Mouse (Mus musculus) left cerebral cortex, adult 2 months (tissue): ENCODE results near the gene Cars2. TPM values are rescaled to one million over a fixed set of nuclear protein-coding genes. Genes with fewer than 3 reads are reported as not detected.
"Not testable (repeated sequence)": the region's sequence is repeated elsewhere in the genome, so short reads cannot be mapped to it uniquely, and the experiment has no call there.

Experiments used
- DNase-seq, 2 experiments: peaks; one replicate each; pipeline ENCODE4 v3.0.0; 2021 to 2022; ENCODE audit warnings: low spot score in 2 of 2, mixed read lengths in 1 of 2; ENCODE audit errors: extremely low spot score in 1 of 2
- H3K27ac ChIP-seq: fragments of 200-600 bp; 2 replicates; pipeline ENCODE4 v1.8.1; 2022
- H3K4me3 ChIP-seq: fragments of 200-600 bp; 2 replicates; pipeline ENCODE4 v1.8.1; 2022
- CTCF ChIP-seq: fragments of 200-600 bp; IDR thresholded peaks from 2 replicates; pipeline ENCODE4 v1.8.1; 2022; ENCODE audit warnings: antibody characterized with exemption, mild to moderate bottlenecking, moderate library complexity
- intact Hi-C: fragments of 180-260 bp; cut with DNase I; formaldehyde crosslinking; loops from one replicate; pipeline ENCODE4 v1.15.1; 2025
- total RNA-seq, 2 experiments: library from RNA; stranded (reverse); gene quantifications; 2 replicates each; pipeline ENCODE4 v1.2.3; 2021

Gene Cars2
- total RNA-seq, 2 experiments from 2014 or later: 20.5 to 22.4 TPM

DNA sequence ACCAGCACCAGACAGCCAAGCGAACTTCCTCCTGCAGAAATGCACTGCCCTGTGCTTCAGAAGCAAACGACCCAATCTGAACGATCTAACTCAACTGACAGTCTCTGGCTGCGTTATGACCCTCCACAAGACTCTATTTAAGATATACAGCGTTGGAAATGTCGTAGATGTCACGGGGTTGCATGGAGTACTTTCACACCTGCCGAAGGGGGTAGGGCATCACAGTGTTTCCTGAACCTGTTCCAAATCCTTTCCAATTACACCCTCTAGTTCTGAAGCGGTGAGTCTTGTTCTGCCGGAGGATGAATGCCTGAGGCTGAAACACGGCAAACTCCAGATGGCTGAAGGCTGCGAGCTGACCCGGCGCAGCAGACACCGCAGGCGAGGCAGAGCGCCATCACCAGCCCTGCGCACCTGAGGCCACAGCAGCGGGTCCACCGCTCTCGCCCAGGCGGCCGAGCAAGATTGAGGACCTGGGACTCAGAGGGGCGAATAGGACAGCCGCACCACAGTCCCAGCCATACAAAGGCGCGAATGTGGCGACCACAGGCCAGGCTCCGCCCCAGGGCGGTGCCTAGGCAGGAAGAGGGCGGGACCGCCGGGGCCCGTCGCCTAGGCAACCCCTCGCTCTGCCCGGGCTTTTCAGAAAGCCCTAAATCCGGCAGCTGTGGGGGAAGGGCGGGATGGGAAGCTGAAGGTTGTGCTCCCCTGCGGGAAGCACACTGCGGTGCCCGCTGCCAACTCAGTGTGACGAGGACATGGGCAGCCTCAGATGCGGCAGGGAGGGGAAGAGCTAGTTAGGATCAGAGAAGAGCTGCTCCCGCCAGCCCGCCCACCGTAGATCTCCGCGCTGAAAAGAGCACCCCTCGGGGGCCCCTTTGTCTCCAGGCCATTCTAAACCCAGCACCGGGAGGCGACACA lies 4.5 kb upstream of the Cars2 start, which contains the start of gene Ing1:
Gene Ing1, plus strand, starts transcription at position 773 of the 921 bp plus-strand sequence.
- no peak for TF ChIP-seq CTCF
- Histone ChIP-seq H3K27ac (peak within 1 kb of the TSS; percentile 98), H3K4me3 (peak within 1 kb of the TSS; percentile 97)
- DNase-seq: peak; percentile 92 to 94
- intact Hi-C loops: loop anchor here (1.0 to 10.0 kb wide), 5 partner anchors 58 to 1580 kb away; partner anchors contain the start of genes 1700016D06Rik, Abhd13, Ankrd10 and Lig4

DNA sequence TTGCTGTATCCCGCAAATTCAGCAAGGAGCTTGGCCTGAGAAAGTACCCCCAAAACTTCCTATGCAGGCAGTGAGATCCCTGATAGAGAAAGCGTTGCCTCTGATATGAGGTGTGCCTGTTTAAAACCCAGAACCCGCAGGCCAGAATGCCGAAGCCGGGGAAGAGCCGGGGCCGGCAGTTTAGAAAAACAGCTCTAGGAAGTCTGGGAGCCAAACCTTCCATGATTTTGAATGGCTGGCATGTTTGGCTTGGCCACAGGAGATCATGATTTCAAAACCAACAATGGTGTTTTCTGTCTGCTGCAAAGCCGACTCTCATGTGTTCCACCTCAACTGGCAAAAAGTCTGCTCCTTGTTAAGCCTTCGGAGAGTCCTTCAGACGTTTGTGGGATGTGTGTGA lies 1.8 kb upstream of the Cars2 start:
- no peak overlapping the region for H3K27ac ChIP-seq
- intact Hi-C loops: loop anchor here (10.0 kb wide), 1 partner anchor 1578 kb away; the partner anchor contains the start of genes Abhd13 and Lig4
- no peak overlapping the region for H3K4me3 ChIP-seq
- TF ChIP-seq CTCF: no peak
- no peak for DNase-seq

DNA sequence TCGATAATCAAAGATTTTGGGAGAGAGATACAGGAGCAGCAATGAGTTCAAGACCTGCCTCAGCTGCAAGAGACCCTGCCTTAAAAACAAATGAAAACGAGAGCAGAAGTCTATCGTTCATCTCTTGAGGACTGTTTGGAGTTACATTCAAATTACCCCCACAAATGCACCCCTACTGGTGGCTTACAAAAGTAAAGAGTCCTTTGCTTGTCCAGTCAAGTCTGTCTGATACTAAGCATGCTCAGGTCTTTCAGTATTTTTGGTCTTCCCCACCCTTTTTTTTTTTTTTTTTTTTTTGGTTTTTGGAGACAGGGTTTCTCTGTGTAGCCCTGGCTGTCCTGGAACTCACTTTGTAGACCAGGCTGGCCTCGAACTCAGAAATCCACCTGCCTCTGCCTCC lies 914 bp upstream of the Cars2 start:
- intact Hi-C loops: loop anchor here (10.0 kb wide), 1 partner anchor 1577 kb away; the partner anchor contains the start of genes Abhd13 and Lig4

DNA sequence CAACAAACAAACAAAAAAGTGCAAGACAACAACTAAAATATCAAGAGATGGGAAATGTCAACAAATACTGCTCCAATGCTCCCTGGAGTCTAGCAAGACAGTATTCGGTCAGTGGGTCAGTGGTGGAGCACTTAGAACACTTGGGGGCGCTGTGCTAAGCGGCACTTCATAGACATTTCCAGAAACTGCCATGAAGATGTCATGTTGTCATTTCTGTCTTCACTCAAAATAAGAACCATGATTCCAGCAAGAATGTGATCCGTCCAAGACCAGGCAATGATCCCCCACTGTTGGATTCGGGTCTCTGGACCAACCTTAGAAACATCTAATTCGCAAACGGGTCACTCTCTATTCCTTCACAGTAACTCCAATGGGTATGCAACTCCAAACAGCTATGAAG lies 877 bp downstream of the Cars2 start:
- intact Hi-C loops: loop anchor here (10.0 kb wide), 1 partner anchor 1575 kb away; the partner anchor contains the start of genes Abhd13 and Lig4
- TF ChIP-seq CTCF: peak; percentile 59
- no peak overlapping the region for H3K27ac ChIP-seq
- no peak for DNase-seq
- H3K4me3 ChIP-seq: peak overlapping the region; percentile 72

More for the DNA sequence above, 914 bp upstream of the Cars2 start:
- H3K4me3 ChIP-seq, H3K27ac ChIP-seq, DNase-seq: not testable (repeated sequence)

DNA sequence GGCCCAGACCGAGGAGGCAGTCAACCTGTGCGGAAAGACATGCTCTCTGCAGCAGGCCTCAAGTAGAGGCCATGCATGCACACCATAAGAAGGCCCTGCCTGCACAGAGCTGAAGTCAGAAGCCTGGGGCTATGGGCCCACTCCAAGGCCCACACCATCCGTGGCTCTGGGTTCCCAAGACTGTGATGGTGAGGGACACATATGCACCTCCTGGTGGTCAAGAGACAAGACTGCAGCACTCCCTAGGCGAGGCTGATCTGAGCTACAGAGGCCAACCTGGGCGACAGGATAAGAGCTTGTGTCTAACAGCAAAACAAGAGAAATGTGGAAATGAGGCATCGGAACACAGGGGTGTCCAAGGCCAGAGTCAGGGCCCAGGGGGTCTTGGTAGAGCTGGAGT lies 3.5 kb downstream of the Cars2 start:
- Histone ChIP-seq H3K4me3 (no peak overlapping the region), H3K27ac (no peak overlapping the region)
- peak; percentile 26; the same call in 1 of the 2 replicates for TF ChIP-seq CTCF
- intact Hi-C loops: no loop called here
- no peak for DNase-seq

DNA sequence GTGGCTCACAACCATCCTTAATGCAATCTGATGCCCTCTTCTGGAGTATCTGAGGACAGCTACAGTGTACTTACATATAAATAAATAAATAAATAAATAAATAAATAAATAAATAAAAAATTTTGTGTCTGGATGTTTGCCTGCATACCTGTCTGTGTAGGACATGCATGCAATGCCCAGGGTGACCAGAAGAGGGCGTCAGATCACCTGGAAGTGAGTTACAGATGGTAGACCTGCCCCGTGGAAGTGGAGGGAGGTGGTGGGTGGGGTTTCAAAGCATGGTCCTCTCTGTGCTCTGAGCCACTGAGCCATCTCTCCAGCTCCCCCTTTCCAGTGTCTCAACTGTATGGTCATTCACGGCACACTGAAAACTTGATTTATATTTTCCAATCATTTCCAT lies 6.2 kb downstream of the Cars2 start:
- intact Hi-C loops: loop anchor here (5.0 kb wide), 1 partner anchor 158 kb away; the partner anchor contains the start of gene 1700016D06Rik
- H3K4me3 ChIP-seq: no peak overlapping the region
- H3K27ac ChIP-seq: no peak overlapping the region
- DNase-seq: peak in 1 of 2 experiments; percentile 52
- TF ChIP-seq CTCF: peak; percentile 56

DNA sequence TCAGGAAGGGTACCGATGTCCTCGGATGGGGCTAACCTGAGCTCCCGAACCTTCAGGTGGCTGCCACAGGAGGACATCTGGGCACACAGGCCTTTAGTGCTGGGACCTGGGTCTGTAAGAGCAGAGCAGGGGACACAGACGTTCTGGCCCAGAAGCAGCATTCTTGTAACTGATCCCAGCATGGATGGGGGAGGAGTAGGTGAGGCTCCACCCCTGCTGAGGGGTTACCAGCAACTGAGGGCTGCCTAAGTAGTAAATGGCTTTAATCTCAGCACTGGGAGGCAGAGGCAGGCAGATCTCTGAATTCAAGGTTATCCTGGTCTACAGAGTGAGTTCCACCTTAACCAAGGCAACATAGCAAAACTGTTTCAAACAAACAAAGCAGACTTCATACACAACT lies 7.7 kb downstream of the Cars2 start:
- intact Hi-C loops: loop anchor here (5.0 kb wide), 1 partner anchor 159 kb away; the partner anchor contains the start of gene 1700016D06Rik
- no peak overlapping the region for H3K27ac ChIP-seq

DNA sequence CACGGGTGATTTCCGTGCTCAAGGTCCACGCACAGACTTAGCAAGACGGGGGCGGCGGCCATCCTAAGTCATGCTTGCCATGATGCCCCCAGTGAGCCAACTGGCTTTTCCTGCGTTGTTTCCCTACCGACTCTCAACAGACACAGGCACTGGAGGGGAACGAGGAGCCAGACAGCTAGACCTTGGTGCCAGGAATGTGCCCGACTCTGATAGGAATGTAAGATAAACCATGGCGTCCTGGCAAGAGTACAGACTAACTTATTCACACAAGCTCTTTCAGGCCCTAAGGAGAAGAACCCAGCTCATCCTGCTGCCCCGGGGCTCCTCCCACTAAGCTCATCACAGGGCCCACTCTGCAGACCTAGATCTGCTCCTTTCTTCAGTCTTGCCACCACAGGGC lies 8.6 kb downstream of the Cars2 start:
- DNase-seq: no peak
- intact Hi-C loops: loop anchor here (5.0 kb wide), 1 partner anchor 160 kb away; the partner anchor contains the start of gene 1700016D06Rik
- no peak for TF ChIP-seq CTCF

More for the DNA sequence above, 7.7 kb downstream of the Cars2 start:
- DNase-seq: no peak
- no peak overlapping the region for H3K4me3 ChIP-seq
- TF ChIP-seq CTCF: no peak

DNA sequence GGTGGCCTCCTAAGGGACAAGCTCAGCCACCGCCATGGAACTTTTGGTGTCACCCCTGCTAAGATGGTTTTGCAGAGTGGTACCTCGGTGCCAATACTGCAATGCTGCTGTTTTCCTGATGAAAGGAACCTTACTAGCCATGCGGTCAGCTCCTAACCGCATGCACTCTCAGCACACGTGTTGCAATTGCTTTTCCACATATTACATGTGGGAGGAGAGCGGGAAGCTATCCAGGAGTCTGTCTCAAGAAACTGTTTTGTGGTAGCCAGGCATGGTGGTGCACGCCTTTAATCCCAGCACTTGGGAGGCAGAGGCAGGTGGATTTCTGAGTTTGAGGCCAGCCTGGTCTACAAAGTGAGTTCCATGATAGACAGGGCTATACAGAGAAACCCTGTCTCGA lies 10.4 kb downstream of the Cars2 start:
- intact Hi-C loops: loop anchor here (5.0 kb wide), 1 partner anchor 162 kb away; the partner anchor contains the start of gene 1700016D06Rik
- Histone ChIP-seq H3K27ac (no peak overlapping the region), H3K4me3 (no peak overlapping the region)
- DNase-seq: no peak
- TF ChIP-seq CTCF: no peak

More for the DNA sequence above, 8.6 kb downstream of the Cars2 start:
- Histone ChIP-seq H3K4me3 (no peak overlapping the region), H3K27ac (no peak overlapping the region)

DNA sequence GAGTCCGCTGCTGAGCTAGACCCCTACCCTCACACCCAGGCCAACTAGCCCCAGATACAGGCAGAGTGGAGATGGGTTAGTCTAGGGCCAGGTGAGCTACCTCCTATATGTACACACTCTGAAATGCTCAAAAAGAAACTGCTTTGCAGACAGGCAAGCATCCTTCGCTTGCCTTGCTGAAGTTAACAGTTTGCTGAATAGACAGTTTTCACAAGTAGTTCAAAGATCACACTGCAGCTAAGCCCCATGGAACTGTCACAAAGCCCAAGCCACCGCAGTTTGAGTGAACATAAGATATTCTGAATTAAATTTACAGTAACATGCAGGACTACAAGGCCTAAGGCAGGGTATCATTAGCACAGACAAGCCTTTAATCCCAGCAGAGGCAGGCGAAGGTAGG lies 11.5 kb downstream of the Cars2 start:
- no peak overlapping the region for H3K27ac ChIP-seq
- H3K4me3 ChIP-seq: no peak overlapping the region
- no peak for TF ChIP-seq CTCF
- intact Hi-C loops: no loop called here
- no peak for DNase-seq

DNA sequence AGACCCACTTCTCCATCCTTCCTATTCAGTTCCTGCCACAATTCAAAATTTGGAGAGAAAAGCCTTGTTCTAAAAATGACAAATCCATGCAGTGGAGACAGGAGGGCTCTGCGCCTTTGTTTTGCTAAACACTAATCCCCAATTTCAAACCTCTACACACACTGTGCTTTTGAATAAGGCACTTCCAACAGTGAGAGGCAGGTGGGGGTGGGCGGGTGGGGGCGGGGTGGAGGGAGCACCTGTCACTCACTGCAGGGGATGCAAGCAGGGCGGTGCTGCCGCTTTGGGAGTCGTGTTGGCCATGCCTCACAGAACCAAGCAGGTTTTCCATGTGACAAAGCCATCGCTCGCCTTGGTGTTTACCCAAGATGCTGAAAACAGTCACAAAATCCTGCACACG lies 16.1 kb downstream of the Cars2 start:
- Histone ChIP-seq H3K4me3 (no peak overlapping the region), H3K27ac (no peak overlapping the region)
- intact Hi-C loops: no loop called here
- no peak for TF ChIP-seq CTCF
- no peak for DNase-seq

DNA sequence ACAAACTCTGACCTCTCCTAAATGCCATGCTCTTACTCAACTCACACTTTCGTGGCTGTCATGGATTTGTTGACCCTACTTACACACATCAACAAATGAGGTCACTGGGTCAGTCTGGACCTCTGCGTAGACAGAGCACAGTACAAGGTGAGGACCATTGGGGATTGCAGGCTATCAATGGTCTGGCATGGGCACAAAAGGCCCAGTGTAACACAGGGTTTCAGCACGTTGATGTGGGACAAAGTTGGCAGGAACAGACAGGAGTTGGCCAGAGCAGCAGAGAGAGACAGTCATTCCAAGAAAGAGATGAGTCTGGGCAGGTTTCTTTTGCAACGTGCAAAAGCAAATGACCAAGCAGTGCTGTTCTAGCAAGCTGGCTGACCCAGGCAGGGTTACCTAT lies 19.7 kb downstream of the Cars2 start:
- intact Hi-C loops: no loop called here
- no peak for DNase-seq
- Histone ChIP-seq H3K27ac (no peak overlapping the region), H3K4me3 (no peak overlapping the region)
- no peak for TF ChIP-seq CTCF
